Mouse (Mus musculus) heart, embryonic 16.5 days (tissue): ENCODE measurements around the gene Ifnlr1. TPM values are rescaled to one million over a fixed set of nuclear protein-coding genes. Genes with fewer than 3 reads are reported as not detected.

ENCODE experiments used
- ATAC-seq: fragments of 200-750 bp; cut with Nextera tagmentation; replicated peaks from 2 replicates; pipeline ENCODE4 v1.8.0; 2017; ENCODE audit warnings: moderate number of reproducible peaks; ENCODE audit not compliant: insufficient read depth, low FRiP score; ENCODE audit errors: extremely low read depth
- H3K27ac ChIP-seq: fragments of 300-500 bp; sonication (generic); 2 replicates; pipeline ENCODE4 v1.5.1; 2014; ENCODE audit warnings: mild to moderate bottlenecking, low read length, control low read depth, moderate library complexity
- H3K27me3 ChIP-seq: fragments of 300-500 bp; sonication (generic); 2 replicates; pipeline ENCODE4 v1.6.1; 2014; ENCODE audit warnings: low read length, mixed read lengths; ENCODE audit not compliant: control insufficient read depth, insufficient read depth
- H3K36me3 ChIP-seq: fragments of 300-500 bp; sonication (generic); 2 replicates; pipeline ENCODE4 v1.6.1; 2014; ENCODE audit not compliant: control insufficient read depth, insufficient read depth
- H3K4me1 ChIP-seq: fragments of 300-500 bp; sonication (generic); 2 replicates; pipeline ENCODE4 v1.6.1; 2014; ENCODE audit warnings: low read length, mixed read lengths; ENCODE audit not compliant: control insufficient read depth, insufficient read depth
- H3K4me2 ChIP-seq: fragments of 300-500 bp; sonication (generic); 2 replicates; pipeline ENCODE4 v1.6.1; 2014; ENCODE audit warnings: low read depth, mild to moderate bottlenecking, control low read depth, low read length
- H3K4me3 ChIP-seq: fragments of 300-500 bp; sonication (generic); 2 replicates; pipeline ENCODE4 v1.5.1; 2014; ENCODE audit warnings: mild to moderate bottlenecking, control low read depth, low read length
- H3K9ac ChIP-seq: fragments of 300-500 bp; sonication (generic); 2 replicates; pipeline ENCODE4 v1.6.1; 2014; ENCODE audit warnings: low read length, control low read depth
- H3K9me3 ChIP-seq: fragments of 300-500 bp; sonication (generic); replicated peaks from 2 replicates; pipeline ENCODE4 v1.6.1; 2016; ENCODE audit warnings: low read length; ENCODE audit not compliant: control insufficient read depth
- WGBS: fragments of 180-500 bp; shearing (Covaris S2); extraction: QIAGEN DNeasy Blood & Tissue Kit; methylation state at CpG from one replicate; pipeline ENCODE4 v1.1.7; 2014; 5-methylcytosine and 5-hydroxymethylcytosine counted together
- polyA plus RNA-seq: library from polyadenylated mRNA; unstranded; fragments of >200 nt; fragmentation: Nextera tagmentation; extraction: Ambion mirVana; gene quantifications from 2 replicates; pipeline ENCODE4 v1.2.1, GENCODE M21; 2015

Gene Ifnlr1
- polyA plus RNA-seq, 1 experiment from 2014 or later, result 0.66 TPM

DNA sequence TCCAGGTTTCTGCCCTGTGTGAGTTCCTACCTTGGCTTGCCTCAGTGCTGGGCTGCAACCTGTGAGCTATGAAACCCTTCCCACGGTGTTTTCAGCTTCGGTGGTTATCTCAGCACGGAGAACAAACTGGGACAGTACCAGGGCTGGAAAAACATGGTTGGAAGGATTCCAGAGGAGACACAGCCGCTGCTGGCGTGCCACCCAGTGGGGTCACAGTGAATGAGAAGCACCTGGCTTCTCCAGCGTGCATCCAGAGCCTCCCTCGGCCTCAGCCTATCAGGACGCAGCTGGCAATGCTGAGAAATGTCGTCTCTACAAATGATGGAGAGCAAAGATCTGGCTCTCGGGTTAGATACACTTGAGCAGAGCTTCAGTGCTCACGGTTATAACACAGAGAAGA lies 40.3 kb downstream of the Ifnlr1 start:
- ATAC-seq, result no peak
- H3K9me3 ChIP-seq, result peaks cover 8% of the 10 kb centered on the region
- H3K9ac ChIP-seq, result no peak overlapping the region
- no peak overlapping the region for H3K4me2 ChIP-seq
- H3K4me1 ChIP-seq, result peaks cover 11% of the 10 kb centered on the region
- no peak overlapping the region for H3K27ac ChIP-seq
- WGBS, result 58% methylated on average over 11 of the region's 11 CpGs
- no peak overlapping the region for H3K4me3 ChIP-seq
- H3K36me3 ChIP-seq, result no peaks in the 10 kb centered on the region
- peaks cover 3% of the 10 kb centered on the region; the same call in 1 of the 2 replicates for H3K27me3 ChIP-seq

DNA sequence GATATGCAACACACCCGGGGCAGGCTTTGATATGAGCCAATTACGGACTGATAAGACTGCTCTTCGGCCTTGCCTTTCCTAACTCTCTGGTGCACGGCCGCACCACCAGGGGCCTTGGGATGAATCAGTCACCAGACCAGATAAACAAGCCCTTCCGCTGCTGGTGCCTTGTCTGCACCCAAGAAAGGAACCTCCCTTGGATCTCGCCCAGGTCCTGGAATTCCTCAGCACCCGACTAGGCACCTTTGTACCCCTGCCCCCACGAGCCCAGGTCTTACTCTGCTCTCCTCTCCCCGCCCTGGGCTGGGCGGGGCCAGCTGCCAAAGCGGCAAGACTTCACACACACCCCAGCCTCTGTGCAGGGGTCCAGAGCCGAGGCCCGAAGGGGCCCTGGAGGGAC lies 41.7 kb downstream of the Ifnlr1 start, which contains the start of gene Il22ra1:
Il22ra1 (plus strand) TSS at position 356 of the 400 bp plus-strand sequence.
- Histone ChIP-seq H3K9ac (peak within 1 kb of the TSS; percentile 67), H3K27ac (no peak within 1 kb of the TSS), H3K4me3 (peak within 1 kb of the TSS; percentile 38), H3K27me3 (peaks cover 3% of the 10 kb centered on the region; the same call in 1 of the 2 replicates), H3K36me3 (no peaks in the 10 kb centered on the region), H3K4me2 (peak within 1 kb of the TSS; percentile 51), H3K9me3 (peaks cover 4% of the 10 kb centered on the region), H3K4me1 (peaks cover 11% of the 10 kb centered on the region)
- ATAC-seq, result peak; percentile 32; the same call in 1 of the 2 replicates
- WGBS, result 16% methylated on average over 14 of the region's 14 CpGs

DNA sequence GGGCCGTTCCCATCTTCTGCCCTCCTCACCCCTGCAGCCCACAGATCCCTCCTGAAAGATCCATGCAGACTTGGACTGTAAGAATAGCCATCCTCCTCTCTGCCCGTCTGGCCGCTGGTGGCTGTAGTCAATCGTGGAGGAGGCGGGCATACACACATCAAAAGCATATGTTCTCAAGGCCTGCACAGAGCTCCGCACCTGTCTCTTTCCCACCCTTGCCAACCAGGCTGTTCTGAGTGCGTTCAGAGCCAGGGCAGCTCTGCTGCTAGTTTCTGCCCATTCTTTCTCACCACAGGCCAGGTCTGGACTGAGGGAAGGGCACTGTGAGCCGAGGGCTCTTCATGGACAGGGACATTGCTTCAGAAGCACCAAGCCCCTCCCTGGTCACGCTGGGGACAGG lies 44.1 kb downstream of the Ifnlr1 start:
- H3K4me2 ChIP-seq, result no peak overlapping the region
- H3K4me3 ChIP-seq, result no peak overlapping the region
- H3K9ac ChIP-seq, result no peak overlapping the region
- H3K27me3 ChIP-seq, result peaks cover 3% of the 10 kb centered on the region; the same call in 1 of the 2 replicates
- H3K4me1 ChIP-seq, result peaks cover 11% of the 10 kb centered on the region
- H3K9me3 ChIP-seq, result peaks cover 4% of the 10 kb centered on the region
- ATAC-seq, result no peak
- H3K36me3 ChIP-seq, result no peaks in the 10 kb centered on the region
- no peak overlapping the region for H3K27ac ChIP-seq
- 85% methylated on average over 9 of the region's 9 CpGs for WGBS

DNA sequence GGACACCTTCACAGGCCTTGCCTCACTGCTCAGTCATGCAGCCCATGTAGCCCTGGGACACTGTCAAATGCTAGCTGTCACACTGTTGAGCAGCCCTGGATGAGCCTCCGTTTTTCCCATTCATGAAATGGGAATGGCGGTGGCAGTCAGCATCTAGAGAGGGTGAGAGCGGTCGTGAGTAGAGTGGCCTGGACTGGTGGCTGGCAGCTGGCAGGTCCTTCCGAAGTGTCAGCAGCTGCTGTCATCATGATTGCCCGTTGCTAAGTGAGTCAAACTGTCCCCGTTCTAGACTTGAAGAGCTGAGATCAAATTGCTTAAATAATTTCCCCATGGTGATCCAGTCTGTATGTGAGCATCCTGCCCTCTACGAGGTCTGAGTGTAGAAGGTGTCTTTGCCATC lies 44.9 kb downstream of the Ifnlr1 start:
- no peak for ATAC-seq
- H3K9me3 ChIP-seq, result peaks cover 4% of the 10 kb centered on the region

DNA sequence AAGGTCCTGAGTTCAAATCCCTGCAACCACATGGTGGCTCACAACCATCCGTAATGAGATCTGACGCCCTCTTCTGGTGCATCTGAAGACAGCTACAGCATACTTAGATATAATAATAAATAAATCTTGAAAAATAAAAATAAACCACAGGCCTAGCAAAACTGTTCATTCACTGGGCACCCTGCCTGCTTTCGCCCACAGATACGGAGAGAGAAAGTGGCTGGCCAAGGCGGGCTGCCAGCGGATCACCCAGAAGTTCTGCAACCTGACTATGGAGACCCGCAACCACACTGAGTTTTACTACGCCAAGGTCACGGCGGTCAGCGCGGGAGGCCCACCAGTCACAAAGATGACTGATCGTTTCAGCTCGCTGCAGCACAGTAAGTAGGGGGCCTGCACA lies 47.8 kb downstream of the Ifnlr1 start:
- 92% methylated on average over 14 of the region's 14 CpGs for WGBS

More for the DNA sequence above, 44.9 kb downstream of the Ifnlr1 start:
- no peak overlapping the region for H3K9ac ChIP-seq
- peaks cover 11% of the 10 kb centered on the region for H3K4me1 ChIP-seq
- H3K27me3 ChIP-seq, result peaks cover 3% of the 10 kb centered on the region; the same call in 1 of the 2 replicates
- 34% methylated on average over 8 of the region's 8 CpGs for WGBS
- no peaks in the 10 kb centered on the region for H3K36me3 ChIP-seq
- no peak overlapping the region for H3K4me3 ChIP-seq
- no peak overlapping the region for H3K4me2 ChIP-seq
- no peak overlapping the region for H3K27ac ChIP-seq

DNA sequence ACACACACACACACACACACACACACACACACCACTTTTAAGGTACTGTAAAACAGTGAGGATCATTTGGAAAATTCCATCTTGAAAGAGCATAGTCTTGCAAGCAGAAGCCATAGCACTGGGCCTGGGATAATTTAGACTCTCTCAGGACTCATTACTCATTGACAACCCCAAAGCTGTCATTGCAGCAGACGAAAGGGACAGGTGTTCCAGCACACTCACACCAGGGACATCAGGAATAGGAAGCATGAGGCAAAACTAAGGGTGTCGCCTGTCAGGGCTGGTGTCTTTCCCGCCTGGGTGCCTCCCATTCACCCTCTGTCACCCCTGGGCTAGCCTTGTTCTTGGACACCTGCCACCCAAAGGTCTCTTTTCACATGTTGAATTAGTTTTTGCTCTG lies 50.8 kb downstream of the Ifnlr1 start:
- ATAC-seq, result no peak
- H3K4me1 ChIP-seq, result no peaks in the 10 kb centered on the region
- no peaks in the 10 kb centered on the region for H3K36me3 ChIP-seq
- H3K9ac ChIP-seq, result no peak overlapping the region
- no peaks in the 10 kb centered on the region for H3K27me3 ChIP-seq
- 85% methylated on average over 3 of the region's 3 CpGs for WGBS
- H3K27ac ChIP-seq, result no peak overlapping the region
- no peak overlapping the region for H3K4me2 ChIP-seq
- H3K4me3 ChIP-seq, result no peak overlapping the region
- peaks cover 4% of the 10 kb centered on the region for H3K9me3 ChIP-seq

More for the DNA sequence above, 47.8 kb downstream of the Ifnlr1 start:
- no peaks in the 10 kb centered on the region; the same call in 1 of the 2 replicates for H3K27me3 ChIP-seq
- peaks cover 4% of the 10 kb centered on the region for H3K9me3 ChIP-seq
- ATAC-seq, result no peak
- H3K27ac ChIP-seq, result no peak overlapping the region
- H3K9ac ChIP-seq, result no peak overlapping the region
- no peaks in the 10 kb centered on the region for H3K4me1 ChIP-seq
- H3K36me3 ChIP-seq, result no peaks in the 10 kb centered on the region
- H3K4me2 ChIP-seq, result no peak overlapping the region
- H3K4me3 ChIP-seq, result no peak overlapping the region

DNA sequence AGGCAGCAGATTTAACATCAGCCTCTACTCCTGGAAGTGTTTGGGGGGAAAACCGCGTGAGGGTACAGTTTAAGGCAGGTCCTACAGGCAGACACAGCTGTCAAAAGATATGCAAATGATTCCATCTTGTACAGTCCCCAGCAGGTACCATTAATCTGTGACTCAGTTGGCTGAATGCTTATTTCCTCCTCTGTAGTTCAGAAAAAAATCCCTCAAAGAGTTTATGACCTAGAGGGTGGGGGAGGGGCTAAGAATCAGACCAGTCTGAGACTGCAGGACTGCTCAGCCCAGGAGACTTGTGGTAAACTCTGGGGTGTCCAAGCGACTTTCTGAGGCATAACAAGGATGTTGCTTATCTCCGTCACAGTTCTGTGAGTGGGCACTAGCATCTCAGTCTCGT lies 52.1 kb downstream of the Ifnlr1 start:
- ATAC-seq, result no peak
- no peak overlapping the region for H3K27ac ChIP-seq
- no peak overlapping the region for H3K4me3 ChIP-seq
- no peaks in the 10 kb centered on the region for H3K27me3 ChIP-seq
- peaks cover 4% of the 10 kb centered on the region for H3K9me3 ChIP-seq
- no peaks in the 10 kb centered on the region for H3K36me3 ChIP-seq
- H3K4me2 ChIP-seq, result no peak overlapping the region
- no peaks in the 10 kb centered on the region for H3K4me1 ChIP-seq
- no peak overlapping the region for H3K9ac ChIP-seq
- 47% methylated on average over 5 of the region's 5 CpGs for WGBS

DNA sequence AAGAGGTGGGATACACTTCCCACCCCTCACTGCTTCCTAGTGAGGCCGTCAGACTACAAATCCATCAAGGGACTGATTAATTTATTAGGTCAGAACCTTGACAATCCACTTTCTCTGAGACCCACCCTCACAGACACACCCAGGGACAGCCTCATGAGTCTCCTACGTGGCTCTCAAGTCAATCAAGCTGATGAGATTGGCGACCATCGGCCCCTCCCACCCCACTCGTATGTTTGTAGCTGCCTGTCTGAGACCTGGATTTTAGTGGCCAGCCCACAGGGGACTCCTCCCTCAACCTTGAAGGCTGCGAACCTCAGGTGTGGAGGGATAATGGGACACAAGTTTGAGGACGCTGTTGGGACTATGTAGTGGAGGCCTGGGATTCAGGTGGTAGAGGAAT lies 53.1 kb downstream of the Ifnlr1 start:
- WGBS, result 64% methylated on average over 7 of the region's 7 CpGs
- no peaks in the 10 kb centered on the region for H3K27me3 ChIP-seq
- no peak for ATAC-seq
- H3K9me3 ChIP-seq, result peaks cover 4% of the 10 kb centered on the region
- H3K4me2 ChIP-seq, result no peak overlapping the region
- H3K9ac ChIP-seq, result no peak overlapping the region
- H3K4me3 ChIP-seq, result no peak overlapping the region
- H3K36me3 ChIP-seq, result no peaks in the 10 kb centered on the region
- no peaks in the 10 kb centered on the region for H3K4me1 ChIP-seq
- H3K27ac ChIP-seq, result no peak overlapping the region

DNA sequence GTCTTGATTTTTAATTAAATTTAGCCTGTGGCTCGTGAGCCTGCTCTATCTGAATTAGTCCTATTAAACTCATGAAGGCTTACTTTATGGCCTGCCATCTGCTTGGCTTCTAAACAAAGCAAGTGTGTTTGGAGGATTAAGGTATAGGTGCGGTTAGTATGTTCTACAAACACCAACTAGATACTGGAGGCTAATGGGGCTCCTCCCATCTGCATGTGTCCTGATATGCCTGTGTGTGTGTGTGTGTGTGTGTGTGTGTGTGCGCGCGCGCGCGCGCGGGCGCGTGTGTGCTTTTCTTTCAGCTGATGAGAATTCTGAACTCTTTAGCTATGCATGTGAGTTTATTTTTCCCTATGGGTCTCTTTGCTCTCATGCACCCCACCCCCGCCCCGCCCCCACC lies 53.6 kb downstream of the Ifnlr1 start:
- 93% methylated on average over 14 of the region's 14 CpGs for WGBS
- no peak overlapping the region for H3K4me3 ChIP-seq
- H3K27me3 ChIP-seq, result no peaks in the 10 kb centered on the region
- no peak overlapping the region for H3K9ac ChIP-seq
- no peaks in the 10 kb centered on the region for H3K36me3 ChIP-seq
- H3K4me1 ChIP-seq, result no peaks in the 10 kb centered on the region
- no peak overlapping the region for H3K27ac ChIP-seq
- no peak overlapping the region for H3K4me2 ChIP-seq
- no peak for ATAC-seq
- H3K9me3 ChIP-seq, result peaks cover under 1% of the 10 kb centered on the region
